Mouse (Mus musculus) heart, adult 2 months (tissue): ENCODE data around the gene BC030499.

Source experiments
- CTCF ChIP-seq: fragments of 200-600 bp; IDR thresholded peaks from 2 replicates; pipeline ENCODE4 v1.8.1; 2022; ENCODE audit warnings: antibody characterized with exemption, mild to moderate bottlenecking, moderate library complexity
- POLR2A ChIP-seq: fragments of 200-500 bp; IDR thresholded peaks from 2 replicates; pipeline ENCODE4 v1.6.1; 2011; ENCODE audit warnings: mild to moderate bottlenecking, low read depth, low read length, control low read depth; ENCODE audit not compliant: insufficient read depth

- TF ChIP-seq POLR2A (no peak), CTCF (no peak)
Observed at GRCm38 (mm10) chr11:78260489-78261258, 30.0 kb upstream of the BC030499 start.
